Mouse (Mus musculus) v-Abl transformed pro-B cells (cell line): ENCODE measurements around the gene Doc2g.
"Not testable (repeated sequence)": the region's sequence is repeated elsewhere in the genome, so short reads cannot be mapped to it uniquely, and the experiment has no call there.

Source experiments
- in situ Hi-C, 2 experiments: fragments of 400-800 bp; cut with MboI; formaldehyde crosslinking; loops; one replicate each; pipeline ENCODE4 v1.15.1; 2025; ENCODE audit not compliant: unreplicated experiment in 2 of 2

Gene Doc2g

GRCm38 (mm10) chr19:4045966-4046865 lies 43.1 kb downstream of the Doc2g start, which contains the start of gene Gstp2:
Gstp2 (minus strand) TSS chr19:4046023.
- in situ Hi-C loops: no loop called here

GRCm38 (mm10) chr19:4046866-4047254 lies 43.7 kb downstream of the Doc2g start:
- in situ Hi-C loops: no loop called here

- in situ Hi-C loops: no loop called here
Observed at GRCm38 (mm10) chr19:4047859-4048258, 44.7 kb downstream of the Doc2g start.

- in situ Hi-C loops: not testable (repeated sequence)
Observed at GRCm38 (mm10) chr19:4049069-4049468, 46.0 kb downstream of the Doc2g start.

- in situ Hi-C loops: loop anchor here (5.0 kb wide), 3 partner anchors 34 to 151 kb away; partner anchors contain the start of gene Rad9a (in 2 of the 2)
Observed at GRCm38 (mm10) chr19:4051016-4051415, 47.9 kb downstream of the Doc2g start.

- in situ Hi-C loops: loop anchor here (5.0 kb wide), 3 partner anchors 35 to 150 kb away; partner anchors contain the start of gene Rad9a (in 2 of the 2)
Observed at GRCm38 (mm10) chr19:4051741-4052515, 48.8 kb downstream of the Doc2g start.

- in situ Hi-C loops: loop anchor here (5.0 kb wide), 3 partner anchors 35 to 150 kb away; partner anchors contain the start of gene Rad9a (in 2 of the 2)
Observed at GRCm38 (mm10) chr19:4052516-4053030, 49.5 kb downstream of the Doc2g start.

GRCm38 (mm10) chr19:4054613-4055012 lies 51.5 kb downstream of the Doc2g start:
- in situ Hi-C loops: loop anchor here (5.0 kb wide), 4 partner anchors 37 to 148 kb away; partner anchors contain the start of genes Rad9a (in 2 of the 2), Cdk2ap2 (in 1 of the 2) and Pitpnm1 (in 1 of the 2)

- in situ Hi-C loops: loop anchor here in 1 of 2 experiments (5.0 kb wide), 1 partner anchor 42 kb away; the partner anchor contains the start of genes Cdk2ap2 and Pitpnm1
Observed at GRCm38 (mm10) chr19:4055216-4055946, 52.3 kb downstream of the Doc2g start.

GRCm38 (mm10) chr19:4055947-4056693 lies 53.0 kb downstream of the Doc2g start:
- in situ Hi-C loops: loop anchor here in 1 of 2 experiments (5.0 kb wide), 1 partner anchor 41 kb away; the partner anchor contains the start of genes Cdk2ap2 and Pitpnm1
